Mouse (Mus musculus) heart, embryonic 14.5 days (tissue): ENCODE results near the gene Fcmr. TPM values are rescaled to one million over a fixed set of nuclear protein-coding genes. Genes with fewer than 3 reads are reported as not detected.
A peak's percentile ranks its signal among the peaks of the same experiment; 100 is the strongest.

ENCODE experiments used
- ATAC-seq: fragments of 200-750 bp; cut with Nextera tagmentation; 2 replicates; pipeline ENCODE4 v1.8.0; 2017; ENCODE audit warnings: low read depth, moderate TSS enrichment; ENCODE audit not compliant: insufficient number of reproducible peaks, insufficient read depth, low FRiP score
- H3K27ac ChIP-seq, 2 experiments: fragments of 200-500 bp in 1 of 2; fragments of 300-500 bp in 1 of 2; sonication (generic) in 1 of 2; replicated peaks in 1 of 2; 2 replicates each; pipeline ENCODE4 v1.5.1; 2012 to 2014; ENCODE audit warnings: low read depth in 2 of 2, low read length in 2 of 2, control low read depth in 1 of 2, mild to moderate bottlenecking in 1 of 2, mixed read lengths in 1 of 2; ENCODE audit not compliant: control insufficient read depth in 1 of 2, insufficient read depth in 1 of 2
- H3K27me3 ChIP-seq: fragments of 300-500 bp; sonication (generic); 2 replicates; pipeline ENCODE4 v1.6.1; 2014; ENCODE audit warnings: mild to moderate bottlenecking, low read length, control low read depth; ENCODE audit not compliant: control insufficient read depth, insufficient read depth
- H3K36me3 ChIP-seq: fragments of 300-500 bp; sonication (generic); 2 replicates; pipeline ENCODE4 v1.6.1; 2014; ENCODE audit warnings: mild to moderate bottlenecking, control low read depth, low read length, mixed read lengths; ENCODE audit not compliant: control insufficient read depth, insufficient read depth
- H3K4me1 ChIP-seq, 2 experiments: fragments of 200-500 bp in 1 of 2; fragments of 300-500 bp in 1 of 2; sonication (generic) in 1 of 2; 2 replicates each; pipeline ENCODE4 v1.6.1; 2012 to 2014; ENCODE audit warnings: low read length in 2 of 2, control low read depth in 1 of 2, mixed read lengths in 1 of 2; ENCODE audit not compliant: control insufficient read depth in 2 of 2, insufficient read depth in 2 of 2
- H3K4me2 ChIP-seq: fragments of 300-500 bp; sonication (generic); 2 replicates; pipeline ENCODE4 v1.6.1; 2014; ENCODE audit warnings: mild to moderate bottlenecking, low read length
- H3K4me3 ChIP-seq, 2 experiments: fragments of 200-500 bp in 1 of 2; fragments of 300-500 bp in 1 of 2; sonication (generic) in 1 of 2; 2 replicates each; pipeline ENCODE4 v1.5.1; 2012 to 2014; ENCODE audit warnings: low read length in 2 of 2, mild to moderate bottlenecking in 2 of 2, control low read depth in 1 of 2, low read depth in 1 of 2, moderate library complexity in 1 of 2; ENCODE audit not compliant: control insufficient read depth in 1 of 2, insufficient read depth in 1 of 2
- H3K9ac ChIP-seq: fragments of 300-500 bp; sonication (generic); 2 replicates; pipeline ENCODE4 v1.6.1; 2014; ENCODE audit warnings: mild to moderate bottlenecking, low read length
- H3K9me3 ChIP-seq: fragments of 300-500 bp; sonication (generic); 2 replicates; pipeline ENCODE4 v1.6.1; 2016; ENCODE audit warnings: low read length, control low read depth; ENCODE audit not compliant: control insufficient read depth
- WGBS: fragments of 180-500 bp; shearing (Covaris S2); extraction: QIAGEN DNeasy Blood & Tissue Kit; methylation state at CpG from one replicate; pipeline ENCODE4 v1.1.7; 2014; 5-methylcytosine and 5-hydroxymethylcytosine counted together
- polyA plus RNA-seq: library from polyadenylated mRNA; unstranded; fragments of >200 nt; fragmentation: Nextera tagmentation; extraction: Ambion mirVana; gene quantifications from 2 replicates; pipeline ENCODE4 v1.2.1, GENCODE M21; 2014

Gene Fcmr
- polyA plus RNA-seq, 1 experiment from 2014 or later = 4.4 TPM

- Histone ChIP-seq H3K9me3 (no peaks in the 10 kb centered on the region), H3K27ac (no peak overlapping the region), H3K36me3 (no peaks in the 10 kb centered on the region), H3K9ac (no peak overlapping the region), H3K4me1 (peaks cover 6 to 9% of the 10 kb centered on the region in 2 experiments), H3K4me2 (no peak overlapping the region), H3K27me3 (no peaks in the 10 kb centered on the region), H3K4me3 (no peak overlapping the region)
- ATAC-seq = peak; percentile 21; the same call in 1 of the 2 replicates
- WGBS = 26% methylated on average over 8 of the region's 8 CpGs
Observed at GRCm38 (mm10) chr1:130829906-130830830, 35.3 kb upstream of the Fcmr start.

GRCm38 (mm10) chr1:130832230-130833149 lies 33.0 kb upstream of the Fcmr start:
- Histone ChIP-seq H3K27me3 (0 out of 2 replicates have a peak, but pooled peaks cover 3% of the 10 kb centered on the region), H3K36me3 (no peaks in the 10 kb centered on the region), H3K27ac (no peak overlapping the region), H3K4me2 (no peak overlapping the region), H3K9me3 (no peaks in the 10 kb centered on the region), H3K9ac (no peak overlapping the region), H3K4me3 (no peak overlapping the region), H3K4me1 (peaks cover 6 to 9% of the 10 kb centered on the region in 2 experiments)
- ATAC-seq = no peak
- 68% methylated on average over 5 of the region's 5 CpGs for WGBS

DNA sequence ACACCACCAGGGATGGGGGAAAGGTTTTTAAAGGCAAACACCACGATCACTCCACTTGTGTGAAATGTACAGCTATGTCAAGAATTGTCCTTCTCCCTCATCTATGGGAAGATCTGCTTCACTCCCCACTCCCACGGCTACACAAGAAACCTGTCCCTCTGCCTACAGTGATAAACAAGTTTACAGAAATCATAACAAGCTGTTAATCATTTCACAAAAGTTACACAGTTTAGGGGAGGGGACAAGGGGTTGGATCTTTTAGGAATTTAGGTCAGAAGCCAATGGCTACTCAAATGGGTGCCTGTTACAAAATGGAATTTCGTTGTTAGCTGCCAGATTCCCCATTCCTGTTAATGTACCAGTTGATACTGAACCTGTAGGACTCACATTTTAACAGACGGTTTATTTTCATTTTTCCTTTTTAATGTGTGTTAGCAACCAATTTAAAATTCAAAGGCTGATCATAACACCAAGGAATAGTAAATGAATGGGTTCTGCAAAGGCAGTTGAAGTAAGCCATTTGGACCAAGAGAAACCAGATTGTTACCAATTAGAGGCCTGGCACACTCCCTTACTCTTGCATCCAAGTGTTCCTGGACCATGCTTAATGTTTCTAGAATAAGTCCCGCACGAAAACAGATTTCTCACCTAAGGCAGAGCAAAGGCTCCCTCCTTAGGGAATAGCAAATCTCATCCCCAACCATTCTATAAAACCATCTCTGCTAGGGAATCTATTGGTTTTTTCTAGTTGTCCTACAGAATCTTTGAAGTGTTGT lies 30.1 kb upstream of the Fcmr start:
- no peak for ATAC-seq
- Histone ChIP-seq H3K9me3 (no peaks in the 10 kb centered on the region), H3K4me2 (no peak overlapping the region), H3K27ac (no peak overlapping the region), H3K27me3 (0 out of 2 replicates have a peak, but pooled peaks cover 3% of the 10 kb centered on the region), H3K4me3 (no peak overlapping the region), H3K36me3 (no peaks in the 10 kb centered on the region), H3K4me1 (peaks cover 2 to 4% of the 10 kb centered on the region in 2 experiments; a peak in 1 of 4 replicates), H3K9ac (no peak overlapping the region)
- WGBS = 84% methylated on average over 6 of the region's 6 CpGs

DNA sequence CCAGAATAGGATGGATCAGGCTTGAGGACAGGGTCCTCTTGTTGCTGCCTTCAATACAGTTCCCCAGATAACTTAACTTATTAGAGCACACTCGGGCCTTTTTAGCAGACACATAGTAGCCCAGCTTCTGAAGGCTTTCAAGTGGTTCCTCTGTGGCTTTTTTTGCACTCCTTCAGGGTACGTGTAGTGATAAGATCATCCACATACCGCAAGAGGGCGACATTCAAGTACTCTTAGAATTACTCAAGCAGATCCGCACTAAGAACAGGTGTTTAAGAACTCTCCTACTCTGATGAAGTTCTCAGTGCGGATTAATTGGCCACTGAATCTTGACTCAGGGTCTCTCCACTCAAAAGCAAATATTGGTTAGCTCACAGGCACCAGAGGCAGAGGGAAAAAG lies 27.2 kb upstream of the Fcmr start:
- Histone ChIP-seq H3K36me3 (no peaks in the 10 kb centered on the region), H3K4me3 (no peak overlapping the region), H3K27me3 (0 out of 2 replicates have a peak, but pooled peaks cover 3% of the 10 kb centered on the region), H3K27ac (no peak overlapping the region), H3K9me3 (no peaks in the 10 kb centered on the region), H3K4me2 (no peak overlapping the region), H3K9ac (no peak overlapping the region), H3K4me1 (no peaks in the 10 kb centered on the region)
- no peak for ATAC-seq
- 41% methylated on average over 6 of the region's 6 CpGs for WGBS

- no peak for ATAC-seq
- 75% methylated on average over 8 of the region's 8 CpGs for WGBS
- Histone ChIP-seq H3K27ac (no peak overlapping the region), H3K4me2 (no peak overlapping the region), H3K4me1 (no peaks in the 10 kb centered on the region), H3K27me3 (0 out of 2 replicates have a peak, but pooled peaks cover 3% of the 10 kb centered on the region), H3K36me3 (no peaks in the 10 kb centered on the region), H3K9ac (no peak overlapping the region), H3K9me3 (no peaks in the 10 kb centered on the region), H3K4me3 (no peak overlapping the region)
Observed at GRCm38 (mm10) chr1:130840599-130841379, 24.7 kb upstream of the Fcmr start.

DNA sequence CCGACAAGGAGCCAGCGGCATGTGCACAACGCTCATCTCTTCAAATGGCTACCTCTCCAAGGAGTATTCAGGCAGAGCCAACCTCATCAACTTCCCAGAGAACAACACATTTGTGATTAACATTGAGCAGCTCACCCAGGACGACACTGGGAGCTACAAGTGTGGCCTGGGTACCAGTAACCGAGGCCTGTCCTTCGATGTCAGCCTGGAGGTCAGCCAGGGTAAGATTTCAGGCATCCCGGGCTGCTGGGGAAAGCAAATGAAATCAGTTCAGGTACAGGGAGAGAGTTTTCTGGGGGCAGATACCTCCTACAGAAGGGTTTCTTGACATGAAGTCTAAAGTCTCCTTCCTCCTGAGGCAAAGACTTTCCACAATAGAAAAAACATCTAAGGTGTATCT lies 23.8 kb upstream of the Fcmr start:
- H3K27me3 ChIP-seq = no peaks in the 10 kb centered on the region
- no peak overlapping the region for H3K9ac ChIP-seq
- WGBS = 80% methylated on average over 7 of the region's 7 CpGs
- H3K36me3 ChIP-seq = no peaks in the 10 kb centered on the region
- no peak overlapping the region for H3K27ac ChIP-seq
- H3K4me2 ChIP-seq = no peak overlapping the region
- H3K4me3 ChIP-seq = no peak overlapping the region
- ATAC-seq = no peak
- no peaks in the 10 kb centered on the region for H3K4me1 ChIP-seq
- no peaks in the 10 kb centered on the region for H3K9me3 ChIP-seq
